Mouse (Mus musculus) hindbrain, embryonic 11.5 days (tissue): Measurements from ENCODE around the gene Tead1. TPM values are rescaled to one million over a fixed set of nuclear protein-coding genes. Genes with fewer than 3 reads are reported as not detected.

ENCODE experiments used
- ATAC-seq: fragments of 200-750 bp; cut with Nextera tagmentation; 2 replicates; pipeline ENCODE4 v1.8.0; 2017; ENCODE audit warnings: mild to moderate bottlenecking, moderate TSS enrichment, moderate library complexity; ENCODE audit not compliant: low FRiP score
- DNase-seq: peaks from one replicate; pipeline ENCODE4 v3.0.0-alpha.2; 2015; ENCODE audit warnings: low spot score
- H3K27ac ChIP-seq: fragments of 300-500 bp; sonication (generic); 2 replicates; pipeline ENCODE4 v1.5.1; 2014; ENCODE audit warnings: mild to moderate bottlenecking, low read depth, low read length
- H3K27me3 ChIP-seq: fragments of 300-500 bp; sonication (generic); 2 replicates; pipeline ENCODE4 v1.6.1; 2014; ENCODE audit warnings: mild to moderate bottlenecking, low read length, moderate library complexity, mixed read lengths; ENCODE audit not compliant: control insufficient read depth, insufficient read depth
- H3K36me3 ChIP-seq: fragments of 300-500 bp; sonication (generic); 2 replicates; pipeline ENCODE4 v1.6.1; 2014; ENCODE audit warnings: mild to moderate bottlenecking, low read length, moderate library complexity, mixed read lengths; ENCODE audit not compliant: control insufficient read depth, insufficient read depth
- H3K4me1 ChIP-seq: fragments of 300-500 bp; sonication (generic); replicated peaks from 2 replicates; pipeline ENCODE4 v1.6.1; 2014; ENCODE audit warnings: low read length, mixed read lengths; ENCODE audit not compliant: control insufficient read depth, insufficient read depth
- H3K4me2 ChIP-seq: fragments of 300-500 bp; sonication (generic); replicated peaks from 2 replicates; pipeline ENCODE4 v1.6.1; 2014; ENCODE audit warnings: mild to moderate bottlenecking, low read depth, low read length
- H3K4me3 ChIP-seq: fragments of 300-500 bp; sonication (generic); 2 replicates; pipeline ENCODE4 v1.5.1; 2014; ENCODE audit warnings: low read depth, low read length
- H3K9ac ChIP-seq: fragments of 300-500 bp; sonication (generic); 2 replicates; pipeline ENCODE4 v1.6.1; 2014; ENCODE audit warnings: low read depth, low read length
- H3K9me3 ChIP-seq: fragments of 300-500 bp; sonication (generic); 2 replicates; pipeline ENCODE4 v1.6.1; 2016; ENCODE audit warnings: low read length; ENCODE audit not compliant: control insufficient read depth
- WGBS: fragments of 180-500 bp; shearing (Covaris S2); extraction: QIAGEN DNeasy Blood & Tissue Kit; methylation state at CpG from one replicate; pipeline ENCODE4 v1.1.7; 2014; 5-methylcytosine and 5-hydroxymethylcytosine counted together
- polyA plus RNA-seq: library from polyadenylated mRNA; unstranded; fragments of >200 nt; fragmentation: Nextera tagmentation; extraction: Ambion mirVana; gene quantifications from 2 replicates; pipeline ENCODE4 v1.2.1, GENCODE M21; 2014

Tead1 gene
- polyA plus RNA-seq, 1 experiment from 2014 or later, result 23.2 TPM

GRCm38 (mm10) chr7:112851281-112851744 lies 172.2 kb downstream of the Tead1 start:
- 23% methylated on average over 8 of the region's 8 CpGs for WGBS
- Histone ChIP-seq H3K4me3 (no peak overlapping the region), H3K4me1 (peaks cover 22% of the 10 kb centered on the region), H3K27ac (peak overlapping the region; percentile 75), H3K9ac (no peak overlapping the region), H3K4me2 (no peak overlapping the region), H3K36me3 (no peaks in the 10 kb centered on the region), H3K9me3 (no peaks in the 10 kb centered on the region), H3K27me3 (no peaks in the 10 kb centered on the region)
- peak; percentile 57 for DNase-seq
- peak; percentile 79 for ATAC-seq

- H3K9ac ChIP-seq, result no peak overlapping the region
- ATAC-seq (no peak), DNase-seq (no peak)
- H3K9me3 ChIP-seq, result no peaks in the 10 kb centered on the region
- H3K4me3 ChIP-seq, result no peak overlapping the region
- no peak overlapping the region for H3K27ac ChIP-seq
- no peaks in the 10 kb centered on the region for H3K27me3 ChIP-seq
- H3K4me2 ChIP-seq, result no peak overlapping the region
- WGBS, result 63% methylated on average over 7 of the region's 7 CpGs
- peaks cover 25% of the 10 kb centered on the region for H3K4me1 ChIP-seq
- no peaks in the 10 kb centered on the region for H3K36me3 ChIP-seq
Observed at GRCm38 (mm10) chr7:112852149-112852839, 173.2 kb downstream of the Tead1 start.

- Histone ChIP-seq H3K4me3 (no peak overlapping the region), H3K9me3 (no peaks in the 10 kb centered on the region), H3K36me3 (no peaks in the 10 kb centered on the region), H3K27ac (no peak overlapping the region), H3K4me2 (no peak overlapping the region), H3K27me3 (no peaks in the 10 kb centered on the region), H3K9ac (no peak overlapping the region), H3K4me1 (peaks cover 25% of the 10 kb centered on the region)
- DNase-seq (no peak), ATAC-seq (no peak)
- 64% methylated on average over 4 of the region's 4 CpGs for WGBS
Observed at GRCm38 (mm10) chr7:112853857-112854256, 174.7 kb downstream of the Tead1 start.

- H3K4me2 ChIP-seq, result no peak overlapping the region
- H3K9ac ChIP-seq, result no peak overlapping the region
- peak; percentile 35 for DNase-seq
- H3K27me3 ChIP-seq, result no peaks in the 10 kb centered on the region
- no peak overlapping the region for H3K4me3 ChIP-seq
- H3K36me3 ChIP-seq, result no peaks in the 10 kb centered on the region
- ATAC-seq, result 0 out of 2 replicates have a peak, but pooled peaks have one; percentile 31
- H3K27ac ChIP-seq, result no peak overlapping the region
- 25% methylated on average over 5 of the region's 5 CpGs for WGBS
- H3K4me1 ChIP-seq, result peaks cover 25% of the 10 kb centered on the region
- H3K9me3 ChIP-seq, result no peaks in the 10 kb centered on the region
Observed at GRCm38 (mm10) chr7:112854516-112854915, 175.4 kb downstream of the Tead1 start.

GRCm38 (mm10) chr7:112855419-112855818 lies 176.3 kb downstream of the Tead1 start:
- ATAC-seq, result no peak
- no peak overlapping the region for H3K9ac ChIP-seq
- no peaks in the 10 kb centered on the region for H3K9me3 ChIP-seq
- no peak overlapping the region for H3K4me3 ChIP-seq
- peaks cover 23% of the 10 kb centered on the region for H3K4me1 ChIP-seq
- H3K27ac ChIP-seq, result no peak overlapping the region; the same call in 1 of the 2 replicates
- no peak for DNase-seq
- H3K4me2 ChIP-seq, result no peak overlapping the region
- no peaks in the 10 kb centered on the region for H3K27me3 ChIP-seq
- H3K36me3 ChIP-seq, result no peaks in the 10 kb centered on the region
- WGBS, result 77% methylated on average over 6 of the region's 6 CpGs

- DNase-seq (no peak), ATAC-seq (no peak)
- Histone ChIP-seq H3K36me3 (no peaks in the 10 kb centered on the region), H3K4me1 (peaks cover 18% of the 10 kb centered on the region), H3K4me3 (no peak overlapping the region), H3K4me2 (no peak overlapping the region), H3K9ac (no peak overlapping the region), H3K9me3 (no peaks in the 10 kb centered on the region), H3K27me3 (no peaks in the 10 kb centered on the region), H3K27ac (no peak overlapping the region)
- 19% methylated on average over 7 of the region's 7 CpGs for WGBS
Observed at GRCm38 (mm10) chr7:112856121-112856571, 177.0 kb downstream of the Tead1 start.

GRCm38 (mm10) chr7:112856583-112856982 lies 177.5 kb downstream of the Tead1 start:
- Histone ChIP-seq H3K9me3 (no peaks in the 10 kb centered on the region), H3K4me3 (no peak overlapping the region), H3K4me1 (peaks cover 18% of the 10 kb centered on the region), H3K4me2 (no peak overlapping the region), H3K27ac (no peak overlapping the region), H3K36me3 (no peaks in the 10 kb centered on the region), H3K27me3 (no peaks in the 10 kb centered on the region), H3K9ac (no peak overlapping the region)
- ATAC-seq, result no peak
- WGBS, result 60% methylated on average over 10 of the region's 10 CpGs
- no peak for DNase-seq

- H3K27me3 ChIP-seq, result no peaks in the 10 kb centered on the region
- peaks cover 2% of the 10 kb centered on the region; the same call in 1 of the 2 replicates for H3K36me3 ChIP-seq
- no peak overlapping the region for H3K4me3 ChIP-seq
- H3K4me2 ChIP-seq, result no peak overlapping the region
- ATAC-seq (no peak), DNase-seq (no peak)
- H3K9ac ChIP-seq, result no peak overlapping the region
- H3K4me1 ChIP-seq, result peaks cover 10% of the 10 kb centered on the region
- H3K9me3 ChIP-seq, result no peaks in the 10 kb centered on the region
- H3K27ac ChIP-seq, result no peak overlapping the region
- 94% methylated on average over 6 of the region's 6 CpGs for WGBS
Observed at GRCm38 (mm10) chr7:112859887-112860286, 180.8 kb downstream of the Tead1 start.

GRCm38 (mm10) chr7:112862086-112862485 lies 183.0 kb downstream of the Tead1 start:
- DNase-seq, result no peak
- Histone ChIP-seq H3K27me3 (no peaks in the 10 kb centered on the region), H3K4me3 (no peak overlapping the region), H3K4me2 (no peak overlapping the region), H3K4me1 (no peaks in the 10 kb centered on the region), H3K36me3 (peaks cover 2% of the 10 kb centered on the region; the same call in 1 of the 2 replicates), H3K27ac (no peak overlapping the region), H3K9me3 (no peaks in the 10 kb centered on the region), H3K9ac (no peak overlapping the region)
- 93% methylated on average over 5 of the region's 5 CpGs for WGBS
- no peak for ATAC-seq
